Mouse (Mus musculus) myocyte (in vitro differentiated cells): ENCODE data around the gene Tex21.

Experiments
- E2F4 ChIP-seq: IDR thresholded peaks from one replicate; pipeline ENCODE4 v1.6.1; 2011; ENCODE audit warnings: mild to moderate bottlenecking, control low read depth, moderate library complexity; ENCODE audit not compliant: insufficient read depth
- MYOD1 ChIP-seq, 3 experiments: IDR thresholded peaks; one replicate each; pipeline ENCODE4 v1.6.1; 2011; ENCODE audit warnings: control low read depth in 2 of 3, low read depth in 2 of 3, mild to moderate bottlenecking in 2 of 3, moderate library complexity in 1 of 3; ENCODE audit not compliant: insufficient read length in 2 of 3, control insufficient read depth in 1 of 3
- POLR2A ChIP-seq: IDR thresholded peaks from one replicate; pipeline ENCODE4 v1.6.1; 2011; ENCODE audit warnings: low read depth, mild to moderate bottlenecking, control low read depth, moderate library complexity; ENCODE audit not compliant: insufficient read length
- USF1 ChIP-seq: IDR thresholded peaks from one replicate; pipeline ENCODE4 v1.6.1; 2011; ENCODE audit warnings: low read depth, mild to moderate bottlenecking, control low read depth, moderate library complexity

- TF ChIP-seq E2F4 (no peak), POLR2A (no peak), USF1 (no peak), MYOD1 (IDR thresholded peaks at IDR 0.05; ENCODE audit: control insufficient read depth in 1 of 3, insufficient read length in 2 of 3, low read depth in 2 of 3) (no peak)
Observed at GRCm38 (mm10) chr12:76246646-76247045, at the start of gene Tex21.
